Mouse (Mus musculus) lung, embryonic 15.5 days (tissue): ENCODE measurements around the gene Aldh1b1. TPM values are rescaled to one million over a fixed set of nuclear protein-coding genes. Genes with fewer than 3 reads are reported as not detected.
A peak's percentile ranks its signal among the peaks of the same experiment; 100 is the strongest.

Experiments used
- ATAC-seq: fragments of 200-750 bp; cut with Nextera tagmentation; 2 replicates; pipeline ENCODE4 v1.8.0; 2017; ENCODE audit warnings: moderate number of reproducible peaks, borderline replicate concordance; ENCODE audit not compliant: low FRiP score, low TSS enrichment; ENCODE audit errors: extremely low read depth
- H3K27ac ChIP-seq: fragments of 300-500 bp; sonication (generic); 2 replicates; pipeline ENCODE4 v1.5.1; 2015; ENCODE audit warnings: moderate library complexity, mild to moderate bottlenecking, inconsistent platforms
- H3K27me3 ChIP-seq: fragments of 300-500 bp; sonication (generic); 2 replicates; pipeline ENCODE4 v1.6.1; 2015; ENCODE audit warnings: inconsistent platforms
- H3K36me3 ChIP-seq: fragments of 300-500 bp; sonication (generic); 2 replicates; pipeline ENCODE4 v1.6.1; 2015; ENCODE audit warnings: inconsistent platforms
- H3K4me1 ChIP-seq: fragments of 300-500 bp; sonication (generic); 2 replicates; pipeline ENCODE4 v1.6.1; 2015; ENCODE audit warnings: inconsistent platforms
- H3K4me2 ChIP-seq: fragments of 300-500 bp; sonication (generic); 2 replicates; pipeline ENCODE4 v1.6.1; 2015; ENCODE audit warnings: inconsistent platforms, mild to moderate bottlenecking, moderate library complexity
- H3K4me3 ChIP-seq: fragments of 300-500 bp; sonication (generic); 2 replicates; pipeline ENCODE4 v1.5.1; 2015; ENCODE audit warnings: mild to moderate bottlenecking, inconsistent platforms
- H3K9ac ChIP-seq: fragments of 300-500 bp; sonication (generic); 2 replicates; pipeline ENCODE4 v1.6.1; 2015; ENCODE audit warnings: inconsistent platforms
- H3K9me3 ChIP-seq: fragments of 300-500 bp; sonication (generic); 2 replicates; pipeline ENCODE4 v1.6.1; 2016; ENCODE audit warnings: inconsistent platforms
- WGBS: fragments of 180-500 bp; shearing (Covaris S2); methylation state at CpG from one replicate; pipeline ENCODE4 v1.1.7; 2015; 5-methylcytosine and 5-hydroxymethylcytosine counted together
- polyA plus RNA-seq: library from polyadenylated mRNA; unstranded; fragments of >200 nt; fragmentation: Nextera tagmentation; extraction: Ambion mirVana; gene quantifications from 2 replicates; pipeline ENCODE4 v1.2.1, GENCODE M21; 2015

Gene Aldh1b1
- polyA plus RNA-seq, 1 experiment from 2014 or later: 12.4 TPM

GRCm38 (mm10) chr4:45818814-45819207, 20.0 kb downstream of the Aldh1b1 start:
- peaks cover 29% of the 10 kb centered on the region for H3K4me1 ChIP-seq
- no peak overlapping the region for H3K9ac ChIP-seq
- WGBS: 24% methylated on average over 4 of the region's 4 CpGs
- H3K27ac ChIP-seq: peak overlapping the region; percentile 41; the same call in 1 of the 2 replicates
- H3K4me3 ChIP-seq: peak overlapping the region; percentile 28; the same call in 1 of the 2 replicates
- H3K9me3 ChIP-seq: no peaks in the 10 kb centered on the region
- no peak for ATAC-seq
- H3K27me3 ChIP-seq: peaks cover 8% of the 10 kb centered on the region
- peak overlapping the region; percentile 63 for H3K4me2 ChIP-seq
- H3K36me3 ChIP-seq: no peaks in the 10 kb centered on the region

GRCm38 (mm10) chr4:45819208-45819931, 20.5 kb downstream of the Aldh1b1 start:
- peaks cover 29% of the 10 kb centered on the region for H3K4me1 ChIP-seq
- H3K27me3 ChIP-seq: peaks cover 14% of the 10 kb centered on the region
- H3K36me3 ChIP-seq: no peaks in the 10 kb centered on the region
- H3K4me3 ChIP-seq: peak overlapping the region; percentile 28
- WGBS: 4% methylated on average over 17 of the region's 17 CpGs
- H3K4me2 ChIP-seq: peak overlapping the region; percentile 63
- no peak overlapping the region for H3K9ac ChIP-seq
- no peaks in the 10 kb centered on the region for H3K9me3 ChIP-seq
- peak overlapping the region; percentile 41; the same call in 1 of the 2 replicates for H3K27ac ChIP-seq
- ATAC-seq: peak; percentile 75

GRCm38 (mm10) chr4:45820074-45820830, 21.4 kb downstream of the Aldh1b1 start:
- H3K9ac ChIP-seq: no peak overlapping the region
- H3K4me3 ChIP-seq: no peak overlapping the region
- peak overlapping the region; percentile 63 for H3K4me2 ChIP-seq
- WGBS: 26% methylated on average over 8 of the region's 8 CpGs
- no peaks in the 10 kb centered on the region for H3K36me3 ChIP-seq
- no peaks in the 10 kb centered on the region for H3K9me3 ChIP-seq
- H3K27me3 ChIP-seq: peaks cover 23% of the 10 kb centered on the region
- 0 out of 2 replicates have a peak overlapping the region, but pooled peaks have one; percentile 41 for H3K27ac ChIP-seq
- no peak for ATAC-seq
- peaks cover 29% of the 10 kb centered on the region for H3K4me1 ChIP-seq

GRCm38 (mm10) chr4:45821995-45822394, 23.2 kb downstream of the Aldh1b1 start:
- WGBS: 53% methylated on average over 3 of the region's 3 CpGs
- Histone ChIP-seq H3K4me2 (no peak overlapping the region), H3K36me3 (no peaks in the 10 kb centered on the region), H3K27me3 (peaks cover 40% of the 10 kb centered on the region), H3K9me3 (no peaks in the 10 kb centered on the region), H3K27ac (no peak overlapping the region), H3K4me1 (peaks cover 37% of the 10 kb centered on the region), H3K4me3 (no peak overlapping the region), H3K9ac (no peak overlapping the region)
- no peak for ATAC-seq

- WGBS: 45% methylated on average over 11 of the region's 11 CpGs
- Histone ChIP-seq H3K4me3 (no peak overlapping the region), H3K36me3 (no peaks in the 10 kb centered on the region), H3K27me3 (peaks cover 50% of the 10 kb centered on the region), H3K9ac (no peak overlapping the region), H3K9me3 (no peaks in the 10 kb centered on the region), H3K27ac (no peak overlapping the region), H3K4me2 (no peak overlapping the region), H3K4me1 (peaks cover 37% of the 10 kb centered on the region)
- ATAC-seq: no peak
These were observed 24.2 kb downstream of the Aldh1b1 start for GRCm38 (mm10) chr4:45822781-45823575.

- H3K27ac ChIP-seq: no peak overlapping the region
- no peaks in the 10 kb centered on the region for H3K9me3 ChIP-seq
- peaks cover 27% of the 10 kb centered on the region for H3K4me1 ChIP-seq
- no peaks in the 10 kb centered on the region for H3K36me3 ChIP-seq
- no peak overlapping the region for H3K4me2 ChIP-seq
- 13% methylated on average over 10 of the region's 10 CpGs for WGBS
- no peak for ATAC-seq
- peaks cover 62% of the 10 kb centered on the region for H3K27me3 ChIP-seq
- H3K9ac ChIP-seq: no peak overlapping the region
- no peak overlapping the region for H3K4me3 ChIP-seq
These were observed 25.4 kb downstream of the Aldh1b1 start for GRCm38 (mm10) chr4:45824049-45824760.

GRCm38 (mm10) chr4:45824761-45825556, 26.1 kb downstream of the Aldh1b1 start:
- Histone ChIP-seq H3K4me2 (no peak overlapping the region), H3K9ac (no peak overlapping the region), H3K27me3 (peaks cover 69% of the 10 kb centered on the region), H3K27ac (no peak overlapping the region), H3K9me3 (no peaks in the 10 kb centered on the region), H3K4me1 (peaks cover 20% of the 10 kb centered on the region), H3K4me3 (no peak overlapping the region), H3K36me3 (no peaks in the 10 kb centered on the region)
- 36% methylated on average over 14 of the region's 14 CpGs for WGBS
- no peak for ATAC-seq

GRCm38 (mm10) chr4:45826275-45827040, 27.6 kb downstream of the Aldh1b1 start, which contains the start of gene Igfbpl1:
Gene Igfbpl1 (minus strand): TSS chr4:45826923.
- WGBS: 1% methylated on average over 91 of the region's 91 CpGs
- Histone ChIP-seq H3K4me1 (peaks cover 10% of the 10 kb centered on the region), H3K27me3 (peaks cover 83% of the 10 kb centered on the region), H3K27ac (no peak within 1 kb of the TSS), H3K9me3 (no peaks in the 10 kb centered on the region), H3K36me3 (no peaks in the 10 kb centered on the region), H3K4me2 (peak within 1 kb of the TSS; percentile 71), H3K4me3 (peak within 1 kb of the TSS; percentile 35), H3K9ac (no peak within 1 kb of the TSS)
- 0 out of 2 replicates have a peak, but pooled peaks have one; percentile 23 for ATAC-seq

GRCm38 (mm10) chr4:45829907-45830759, 31.3 kb downstream of the Aldh1b1 start:
- H3K36me3 ChIP-seq: no peaks in the 10 kb centered on the region
- no peaks in the 10 kb centered on the region for H3K9me3 ChIP-seq
- no peak overlapping the region for H3K9ac ChIP-seq
- H3K27me3 ChIP-seq: peaks cover 62% of the 10 kb centered on the region
- WGBS: 64% methylated on average over 13 of the region's 13 CpGs
- H3K4me3 ChIP-seq: no peak overlapping the region
- no peak overlapping the region for H3K27ac ChIP-seq
- no peak overlapping the region for H3K4me2 ChIP-seq
- H3K4me1 ChIP-seq: peaks cover 8% of the 10 kb centered on the region
- ATAC-seq: no peak
